Mouse (Mus musculus) erythroblast, embryonic 14.5 days (primary cell): ENCODE measurements around the gene Gm7145. TPM values are rescaled to one million over a fixed set of nuclear protein-coding genes. Genes with fewer than 3 reads are reported as not detected.
"Not testable (repeated sequence)": the region's sequence is repeated elsewhere in the genome, so short reads cannot be mapped to it uniquely, and the experiment has no call there.

ENCODE experiments used
- H3K27me3 ChIP-seq: 2 replicates; pipeline ENCODE4 v1.6.1; 2012; ENCODE audit warnings: inconsistent platforms; ENCODE audit not compliant: control insufficient read depth
- H3K36me3 ChIP-seq: 2 replicates; pipeline ENCODE4 v1.6.1; 2012; ENCODE audit warnings: mild to moderate bottlenecking, inconsistent platforms; ENCODE audit not compliant: control insufficient read depth
- H3K4me1 ChIP-seq: 2 replicates; pipeline ENCODE4 v1.6.1; 2012; ENCODE audit warnings: inconsistent platforms; ENCODE audit not compliant: control insufficient read depth
- H3K4me3 ChIP-seq: replicated peaks from 2 replicates; pipeline ENCODE3; 2012; ENCODE audit warnings: moderate library complexity, mild to moderate bottlenecking, inconsistent platforms
- H3K9me3 ChIP-seq: 2 replicates; pipeline ENCODE4 v1.6.1; 2012; ENCODE audit warnings: low read length, inconsistent platforms, mixed read lengths; ENCODE audit not compliant: control insufficient read depth
- GATA1 ChIP-seq: IDR thresholded peaks from 2 replicates; pipeline ENCODE4 v1.6.1; 2012; ENCODE audit warnings: low read length, inconsistent platforms, mixed read lengths
- TAL1 ChIP-seq: IDR thresholded peaks from 3 replicates; pipeline ENCODE4 v1.6.1; 2012; ENCODE audit warnings: low read length, inconsistent platforms, mixed read lengths
- polyA plus RNA-seq: library from polyadenylated mRNA; stranded (reverse); fragments of >175 nt; gene quantifications from 2 replicates; pipeline ENCODE4 v1.2.3, GENCODE M21; 2012

The Gm7145 gene
- not detected in 2 replicates for polyA plus RNA-seq

GRCm38 (mm10) chr1:117965639-117966038 lies at the start of gene Gm7145:
Gm7145 (plus strand) TSS chr1:117965939.
- TF ChIP-seq GATA1 (no peak), TAL1 (no peak)
- H3K36me3 ChIP-seq, result no peaks in the 10 kb centered on the region
- no peak within 1 kb of the TSS for H3K4me3 ChIP-seq
- H3K27me3 ChIP-seq, result no peaks in the 10 kb centered on the region
- peaks cover 4% of the 10 kb centered on the region for H3K9me3 ChIP-seq
- no peaks in the 10 kb centered on the region for H3K4me1 ChIP-seq

DNA sequence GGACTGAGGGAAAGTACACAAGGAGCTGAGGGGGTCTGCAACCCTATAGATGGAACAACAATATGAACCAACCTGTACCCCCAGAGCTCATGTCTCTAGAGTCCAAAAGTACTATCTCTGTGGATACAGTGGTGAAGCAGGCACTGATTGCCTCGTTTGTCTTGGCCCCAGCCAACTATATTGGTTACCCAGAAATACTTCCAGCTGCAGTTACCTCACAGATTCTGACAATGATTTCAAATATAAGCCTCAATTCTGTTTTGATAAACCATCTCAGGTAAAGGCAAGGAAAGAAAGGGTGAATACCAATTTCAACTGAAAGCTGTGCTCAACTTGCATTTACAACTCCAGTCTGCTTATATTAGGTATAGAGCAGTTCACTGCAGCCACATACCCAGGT lies 38.0 kb upstream of the Gm7145 start, which contains the start of gene Gm28168:
Gene Gm28168, plus strand, starts transcription at position 301 of the 400 bp plus-strand sequence.
- H3K36me3 ChIP-seq, H3K27me3 ChIP-seq, H3K9me3 ChIP-seq, H3K4me3 ChIP-seq, H3K4me1 ChIP-seq: not testable (repeated sequence)

- H3K27me3 ChIP-seq, H3K4me1 ChIP-seq, H3K4me3 ChIP-seq, H3K36me3 ChIP-seq, H3K9me3 ChIP-seq: not testable (repeated sequence)
Measured at GRCm38 (mm10) chr1:118003876-118004275, 38.1 kb downstream of the Gm7145 start.

DNA sequence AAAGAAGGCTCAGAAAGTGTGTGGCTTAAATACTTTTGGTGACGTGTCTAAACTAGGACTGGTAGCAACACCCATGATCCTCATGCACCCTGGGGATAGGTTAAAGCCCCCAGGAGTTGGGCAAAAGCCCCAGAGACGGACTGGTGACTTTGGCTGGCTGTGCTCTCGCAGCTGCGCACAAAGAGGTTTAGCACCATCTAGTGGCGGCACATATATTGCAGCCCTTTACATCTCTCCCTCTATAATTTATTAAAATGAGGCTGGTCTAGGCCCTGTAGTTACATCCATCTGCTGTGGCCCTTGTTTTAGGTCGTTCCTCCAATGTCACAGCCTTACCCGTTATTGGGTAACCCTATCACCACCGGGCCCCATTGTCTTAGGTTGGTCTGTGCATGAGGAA lies 47.0 kb downstream of the Gm7145 start:
- H3K27me3 ChIP-seq, H3K36me3 ChIP-seq, H3K4me3 ChIP-seq, H3K4me1 ChIP-seq, H3K9me3 ChIP-seq: not testable (repeated sequence)

Other genes with a start within 250 kb of the Gm7145 start
- not detected in 2 replicates for gene B020011L13Rik, start 184.8 kb upstream of the Gm7145 start, polyA plus RNA-seq
- not detected in 2 replicates for gene Gm28360, start 135.9 kb upstream of the Gm7145 start, polyA plus RNA-seq
- gene Gm28168, start 37.9 kb upstream of the Gm7145 start, polyA plus RNA-seq, result not detected in 2 replicates
- not detected in 2 replicates for gene Gm29106, start 210.6 kb downstream of the Gm7145 start, polyA plus RNA-seq